Mouse (Mus musculus) forebrain, postnatal 0 days (tissue): Measurements from ENCODE around the gene Tmem150b. TPM values are rescaled to one million over a fixed set of nuclear protein-coding genes. Genes with fewer than 3 reads are reported as not detected.

Experiments
- ATAC-seq: fragments of 200-750 bp; cut with Nextera tagmentation; 2 replicates; pipeline ENCODE4 v1.8.0; 2017; ENCODE audit warnings: mild to moderate bottlenecking, moderate library complexity
- DNase-seq: peaks from one replicate; pipeline ENCODE4 v3.0.0-alpha.2; 2015
- H3K27ac ChIP-seq: fragments of 300-500 bp; sonication (generic); 2 replicates; pipeline ENCODE4 v1.5.1; 2014; ENCODE audit warnings: low read depth, mild to moderate bottlenecking, antibody characterized with exemption, low read length, moderate library complexity, mixed read lengths
- H3K27me3 ChIP-seq: fragments of 300-500 bp; sonication (generic); 2 replicates; pipeline ENCODE4 v1.6.1; 2014; ENCODE audit warnings: mild to moderate bottlenecking, low read length, mixed read lengths; ENCODE audit not compliant: insufficient read depth
- H3K36me3 ChIP-seq: fragments of 300-500 bp; sonication (generic); 2 replicates; pipeline ENCODE4 v1.6.1; 2014; ENCODE audit warnings: mild to moderate bottlenecking, moderate library complexity; ENCODE audit not compliant: insufficient read depth
- H3K4me1 ChIP-seq: fragments of 300-500 bp; sonication (generic); 2 replicates; pipeline ENCODE4 v1.6.1; 2014; ENCODE audit warnings: antibody characterized with exemption; ENCODE audit not compliant: insufficient read depth
- H3K4me2 ChIP-seq: fragments of 300-500 bp; sonication (generic); 2 replicates; pipeline ENCODE4 v1.6.1; 2014; ENCODE audit warnings: low read depth, mild to moderate bottlenecking, moderate library complexity
- H3K4me3 ChIP-seq: fragments of 300-500 bp; sonication (generic); 2 replicates; pipeline ENCODE4 v1.5.1; 2014; ENCODE audit warnings: low read depth, low read length, mixed read lengths
- H3K9ac ChIP-seq: fragments of 300-500 bp; sonication (generic); 2 replicates; pipeline ENCODE4 v1.6.1; 2014; ENCODE audit warnings: mild to moderate bottlenecking
- H3K9me3 ChIP-seq: fragments of 300-500 bp; sonication (generic); 2 replicates; pipeline ENCODE4 v1.6.1; 2016; ENCODE audit warnings: low read length
- CTCF ChIP-seq: sonication (generic); IDR thresholded peaks from 2 replicates; pipeline ENCODE4 v1.5.1; 2016; ENCODE audit warnings: antibody characterized with exemption, control low read depth, low read depth
- WGBS: fragments of 180-500 bp; shearing (Covaris S2); extraction: QIAGEN DNeasy Blood & Tissue Kit; methylation state at CpG from one replicate; pipeline ENCODE4 v1.1.7; 2014; 5-methylcytosine and 5-hydroxymethylcytosine counted together
- polyA plus RNA-seq: library from polyadenylated mRNA; unstranded; fragments of >200 nt; fragmentation: Nextera tagmentation; extraction: Ambion mirVana; gene quantifications from 2 replicates; pipeline ENCODE4 v1.2.1, GENCODE M21; 2015
- total RNA-seq: library from RNA; depleted of rRNA; stranded (reverse); fragments of >200 nt; gene quantifications from 2 replicates; pipeline ENCODE4 v1.2.3, GENCODE M21; 2014

The Tmem150b gene
- total and polyA plus RNA-seq, 2 experiments from 2014 or later, result not detected

DNA sequence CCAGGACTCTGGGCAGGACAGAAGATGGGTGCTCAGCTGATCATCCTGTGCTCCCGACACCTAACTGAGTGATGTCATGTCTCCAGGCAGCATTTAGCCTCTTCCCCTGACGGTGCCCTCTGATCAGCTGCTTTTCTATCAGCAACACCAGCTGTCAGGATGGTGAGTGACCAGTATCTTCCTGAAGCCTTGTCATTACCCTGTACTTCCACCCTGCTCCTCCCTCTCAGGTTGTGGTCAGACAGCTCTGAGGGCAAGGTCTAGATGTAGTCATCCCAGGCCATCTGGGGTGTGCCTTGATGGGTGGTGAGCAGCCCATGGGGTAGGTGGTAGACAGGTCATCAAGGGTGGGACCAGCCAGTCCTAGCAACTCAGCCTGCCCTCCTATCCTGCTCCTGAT lies 24.1 kb upstream of the Tmem150b start:
- Histone ChIP-seq H3K27ac (no peak overlapping the region), H3K9me3 (no peaks in the 10 kb centered on the region), H3K36me3 (peaks cover 18% of the 10 kb centered on the region), H3K4me1 (no peaks in the 10 kb centered on the region), H3K4me2 (no peak overlapping the region), H3K4me3 (no peak overlapping the region), H3K9ac (no peak overlapping the region), H3K27me3 (no peaks in the 10 kb centered on the region)
- ATAC-seq, result no peak
- WGBS, result 90% methylated on average over 2 of the region's 2 CpGs
- TF ChIP-seq CTCF, result no peak
- DNase-seq, result no peak

DNA sequence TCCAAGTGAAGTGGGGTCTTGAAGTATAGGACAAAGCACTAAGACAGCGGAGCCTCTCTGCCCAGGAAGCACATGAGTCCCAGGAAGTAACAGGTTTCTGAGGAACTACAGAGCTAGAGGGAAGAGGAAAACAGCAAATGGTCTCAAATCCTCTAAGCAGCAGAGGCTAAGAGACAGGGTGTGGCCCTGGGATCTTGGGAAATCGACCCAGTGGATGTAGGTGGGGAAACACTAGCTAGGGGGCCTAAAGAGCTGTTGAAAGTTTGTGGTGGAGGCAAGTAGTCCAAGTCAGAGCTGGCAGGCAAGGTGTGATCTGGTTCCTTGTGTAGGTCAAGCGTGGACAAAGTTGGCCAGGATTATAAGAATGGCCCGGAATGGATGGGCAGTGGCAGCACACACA lies 23.3 kb upstream of the Tmem150b start:
- peaks cover 18% of the 10 kb centered on the region for H3K36me3 ChIP-seq
- H3K27me3 ChIP-seq, result no peaks in the 10 kb centered on the region
- no peaks in the 10 kb centered on the region for H3K4me1 ChIP-seq
- no peaks in the 10 kb centered on the region for H3K9me3 ChIP-seq
- WGBS, result 83% methylated on average over 4 of the region's 4 CpGs
- no peak for TF ChIP-seq CTCF
- no peak overlapping the region for H3K4me3 ChIP-seq
- H3K4me2 ChIP-seq, result no peak overlapping the region
- H3K27ac ChIP-seq, result no peak overlapping the region
- no peak overlapping the region for H3K9ac ChIP-seq
- ATAC-seq (no peak), DNase-seq (no peak)

DNA sequence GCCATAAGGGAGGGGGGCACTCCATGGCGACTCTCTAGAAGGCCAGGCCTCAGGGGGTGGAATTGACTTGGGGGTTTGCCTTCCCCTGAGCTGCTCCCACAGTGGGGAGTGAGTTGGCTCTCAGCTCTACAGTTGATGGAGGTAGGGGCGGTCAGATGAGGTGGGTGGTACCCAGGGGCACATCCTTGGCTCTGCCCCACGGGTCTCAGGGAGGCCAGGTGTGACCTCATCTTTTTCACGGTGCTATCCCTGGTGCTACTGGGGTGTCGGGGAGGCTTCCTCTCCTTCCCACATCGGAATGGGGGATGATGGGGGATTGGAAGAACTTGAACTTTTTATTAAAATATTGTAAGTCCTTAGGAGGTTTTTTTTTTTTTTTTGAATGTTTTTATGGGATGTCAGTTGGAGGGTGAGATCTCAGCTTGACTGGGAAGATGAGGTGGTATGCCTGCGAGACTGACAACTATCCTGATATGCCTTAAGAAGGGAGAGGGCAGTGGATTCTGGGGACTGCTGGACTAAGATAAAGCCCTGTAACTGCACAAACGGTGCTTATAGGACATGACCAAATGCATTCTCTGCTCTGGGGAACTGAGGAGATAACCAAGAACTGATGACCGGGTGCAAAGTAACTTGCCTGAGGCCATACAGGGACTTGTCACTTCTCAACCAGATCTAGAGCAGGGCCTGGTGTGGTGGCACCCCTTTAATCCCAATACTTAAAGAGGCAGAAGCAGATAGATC lies 22.3 kb upstream of the Tmem150b start:
- WGBS, result 80% methylated on average over 9 of the region's 9 CpGs
- no peak for DNase-seq
- Histone ChIP-seq H3K4me3 (no peak overlapping the region), H3K9ac (no peak overlapping the region), H3K36me3 (peaks cover 18% of the 10 kb centered on the region), H3K9me3 (no peaks in the 10 kb centered on the region), H3K27ac (no peak overlapping the region), H3K4me1 (no peaks in the 10 kb centered on the region), H3K4me2 (no peak overlapping the region), H3K27me3 (no peaks in the 10 kb centered on the region)
- no peak for TF ChIP-seq CTCF
- no peak for ATAC-seq

DNA sequence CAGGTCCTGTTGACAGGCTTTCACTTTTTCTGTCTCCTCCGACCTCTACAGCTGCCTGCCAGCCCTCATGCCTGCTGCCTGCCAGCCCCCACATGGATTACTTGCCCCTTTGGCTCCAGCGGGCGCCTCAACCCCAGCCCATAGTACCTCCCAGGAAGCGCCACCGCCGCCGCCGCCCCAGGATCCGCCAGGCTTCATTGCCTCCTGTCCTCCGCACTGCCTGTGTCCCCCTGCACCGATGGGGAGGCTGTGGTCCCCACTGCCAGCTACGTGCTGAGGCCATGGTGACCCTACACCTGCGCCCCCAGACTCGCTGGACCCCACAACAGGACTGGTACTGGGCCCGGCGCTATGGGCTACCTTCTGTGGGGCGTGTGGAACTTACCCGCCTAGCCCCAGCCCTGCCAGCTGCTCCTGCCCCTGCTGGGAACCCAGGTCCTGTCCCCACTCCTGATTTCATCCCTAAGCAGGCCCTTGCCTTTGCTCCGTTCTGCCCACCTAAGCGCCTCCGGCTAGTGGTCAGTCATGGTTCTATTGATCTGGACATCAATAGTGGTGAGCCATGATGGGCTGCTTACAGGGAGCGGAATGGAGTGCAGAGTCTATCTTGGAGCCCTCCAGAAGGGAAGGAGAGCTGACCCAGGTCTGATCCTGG lies 21.4 kb upstream of the Tmem150b start:
- Histone ChIP-seq H3K4me3 (no peak overlapping the region), H3K4me2 (no peak overlapping the region), H3K4me1 (peaks cover 7% of the 10 kb centered on the region; the same call in 1 of the 2 replicates), H3K36me3 (peaks cover 18% of the 10 kb centered on the region), H3K9me3 (no peaks in the 10 kb centered on the region), H3K27me3 (no peaks in the 10 kb centered on the region), H3K9ac (no peak overlapping the region), H3K27ac (no peak overlapping the region)
- ATAC-seq (no peak), DNase-seq (no peak)
- TF ChIP-seq CTCF, result no peak
- 86% methylated on average over 22 of the region's 22 CpGs for WGBS

DNA sequence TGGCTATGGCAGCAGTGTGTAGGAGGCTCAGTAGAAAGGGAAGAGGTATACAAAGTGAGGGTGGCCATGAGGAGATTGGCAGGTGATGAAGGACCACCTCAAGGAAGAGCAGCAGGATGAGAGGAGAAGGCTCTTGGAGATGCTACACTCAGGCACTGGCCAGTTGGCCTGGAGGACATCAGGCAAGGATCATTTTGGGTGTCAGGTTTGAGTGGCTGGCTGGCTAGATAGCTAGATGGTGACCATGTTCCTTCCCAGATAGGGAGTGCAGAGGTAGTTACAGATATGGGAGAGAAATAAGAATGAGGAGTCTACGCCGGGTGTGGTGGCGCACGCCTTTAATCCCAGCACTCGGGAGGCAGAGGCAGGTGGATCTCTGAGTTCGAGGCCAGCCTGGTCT lies 19.8 kb upstream of the Tmem150b start:
- WGBS, result 95% methylated on average over 5 of the region's 6 CpGs
- no peak overlapping the region for H3K27ac ChIP-seq
- peaks cover 13% of the 10 kb centered on the region; the same call in 1 of the 2 replicates for H3K4me1 ChIP-seq
- no peak overlapping the region for H3K4me3 ChIP-seq
- DNase-seq (no peak), ATAC-seq (no peak)
- H3K36me3 ChIP-seq, result peaks cover 18% of the 10 kb centered on the region
- no peak overlapping the region for H3K9ac ChIP-seq
- TF ChIP-seq CTCF, result no peak
- H3K27me3 ChIP-seq, result no peaks in the 10 kb centered on the region
- no peak overlapping the region for H3K4me2 ChIP-seq
- H3K9me3 ChIP-seq, result no peaks in the 10 kb centered on the region

DNA sequence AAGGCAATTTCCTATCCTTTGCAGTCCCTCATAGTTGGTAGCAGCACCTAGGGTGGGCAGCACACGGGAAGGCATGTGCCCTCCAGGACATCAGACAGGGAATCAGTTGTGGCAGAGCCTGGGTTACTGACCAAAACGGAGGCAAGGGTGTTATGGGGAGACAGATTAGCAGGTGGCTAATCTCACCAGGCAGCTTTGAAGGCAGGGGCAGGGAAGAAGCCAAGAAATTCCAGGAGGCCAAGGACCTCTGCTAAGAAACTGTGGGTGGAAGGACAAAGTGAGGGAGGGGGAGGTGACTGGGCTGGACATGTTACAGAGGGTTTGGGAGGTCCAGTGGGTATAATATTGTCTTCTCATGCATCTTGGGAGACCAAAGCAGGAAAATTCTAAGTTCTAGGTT lies 18.3 kb upstream of the Tmem150b start:
- Histone ChIP-seq H3K4me3 (no peak overlapping the region), H3K36me3 (peaks cover 18% of the 10 kb centered on the region), H3K27me3 (no peaks in the 10 kb centered on the region), H3K9me3 (no peaks in the 10 kb centered on the region), H3K4me1 (peaks cover 13% of the 10 kb centered on the region), H3K27ac (no peak overlapping the region), H3K9ac (no peak overlapping the region), H3K4me2 (no peak overlapping the region)
- no peak for TF ChIP-seq CTCF
- DNase-seq (no peak), ATAC-seq (no peak)
- WGBS, result 81% methylated on average over 2 of the region's 2 CpGs

DNA sequence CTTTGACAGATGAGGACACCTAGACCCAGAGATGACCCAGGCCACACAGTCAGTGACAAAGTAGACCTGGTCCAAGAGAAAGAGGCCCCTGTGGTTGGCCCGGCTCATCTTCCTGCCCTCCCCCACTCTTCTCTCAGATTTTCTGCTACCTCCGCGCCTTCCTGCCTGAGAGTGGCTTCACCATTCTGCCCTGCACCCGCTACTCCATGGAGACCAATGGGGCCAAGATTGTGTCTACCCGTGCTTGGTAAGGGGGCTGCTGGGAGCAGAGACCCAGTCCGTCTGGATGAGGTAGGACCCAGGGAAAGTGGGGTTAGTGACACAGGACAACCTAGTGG lies 17.4 kb upstream of the Tmem150b start:
- Histone ChIP-seq H3K36me3 (peaks cover 18% of the 10 kb centered on the region), H3K4me2 (no peak overlapping the region), H3K4me3 (no peak overlapping the region), H3K9me3 (no peaks in the 10 kb centered on the region), H3K27me3 (no peaks in the 10 kb centered on the region), H3K9ac (no peak overlapping the region), H3K4me1 (peaks cover 13% of the 10 kb centered on the region), H3K27ac (no peak overlapping the region)
- DNase-seq (no peak), ATAC-seq (no peak)
- 89% methylated on average over 6 of the region's 6 CpGs for WGBS
- TF ChIP-seq CTCF, result no peak
